Mouse (Mus musculus): ENCODE measurements around the gene Trove2.

GRCm38 (mm10) chr1:143770444-143771109, 6.3 kb downstream of the Trove2 start:
- no peak for TF ChIP-seq GATA1 (IDR thresholded peaks at IDR 0.05; ENCODE audit: borderline replicate concordance, low read length)
- TF ChIP-seq FLI1 (IDR thresholded peaks at IDR 0.05; ENCODE audit: low read length): no peak

Data from megakaryocyte, embryonic 14.5 days (primary cell).